Mouse (Mus musculus) lung, embryonic 14.5 days (tissue): Measurements from ENCODE around the gene Xpot. TPM values are rescaled to one million over a fixed set of nuclear protein-coding genes. Genes with fewer than 3 reads are reported as not detected.

Source experiments
- ATAC-seq: fragments of 200-750 bp; cut with Nextera tagmentation; 2 replicates; pipeline ENCODE4 v1.8.0; 2017; ENCODE audit warnings: mild to moderate bottlenecking, moderate TSS enrichment, moderate library complexity; ENCODE audit not compliant: insufficient read depth
- DNase-seq: peaks from one replicate; pipeline ENCODE4 v3.0.0-alpha.2; 2015
- H3K27ac ChIP-seq: fragments of 300-500 bp; sonication (generic); 2 replicates; pipeline ENCODE4 v1.5.1; 2014; ENCODE audit warnings: low read depth, mild to moderate bottlenecking, moderate library complexity
- H3K27me3 ChIP-seq: fragments of 300-500 bp; sonication (generic); 2 replicates; pipeline ENCODE4 v1.6.1; 2014; ENCODE audit warnings: low read length, control low read depth; ENCODE audit not compliant: insufficient read depth
- H3K36me3 ChIP-seq: fragments of 300-500 bp; sonication (generic); 2 replicates; pipeline ENCODE4 v1.6.1; 2014; ENCODE audit warnings: control low read depth; ENCODE audit not compliant: insufficient read depth
- H3K4me1 ChIP-seq: fragments of 300-500 bp; sonication (generic); 2 replicates; pipeline ENCODE4 v1.6.1; 2014; ENCODE audit warnings: antibody characterized with exemption, control low read depth; ENCODE audit not compliant: insufficient read depth
- H3K4me2 ChIP-seq: fragments of 300-500 bp; sonication (generic); 2 replicates; pipeline ENCODE4 v1.6.1; 2014; ENCODE audit warnings: mild to moderate bottlenecking
- H3K4me3 ChIP-seq: fragments of 300-500 bp; sonication (generic); 2 replicates; pipeline ENCODE4 v1.5.1; 2014; ENCODE audit warnings: low read depth, low read length
- H3K9ac ChIP-seq: fragments of 300-500 bp; sonication (generic); 2 replicates; pipeline ENCODE4 v1.6.1; 2014
- H3K9me3 ChIP-seq: fragments of 300-500 bp; sonication (generic); 2 replicates; pipeline ENCODE4 v1.6.1; 2016; ENCODE audit warnings: low read depth, low read length, control low read depth
- CTCF ChIP-seq: IDR thresholded peaks from 2 replicates; pipeline ENCODE4 v1.5.1; 2016; ENCODE audit warnings: antibody characterized with exemption, low read depth
- WGBS: fragments of 180-500 bp; shearing (Covaris S2); extraction: QIAGEN DNeasy Blood & Tissue Kit; methylation state at CpG from one replicate; pipeline ENCODE4 v1.1.7; 2014; 5-methylcytosine and 5-hydroxymethylcytosine counted together
- polyA plus RNA-seq: library from polyadenylated mRNA; unstranded; fragments of >200 nt; fragmentation: Nextera tagmentation; extraction: Ambion mirVana; gene quantifications from 2 replicates; pipeline ENCODE4 v1.2.1, GENCODE M21; 2014

The Xpot gene
- polyA plus RNA-seq, 1 experiment from 2014 or later: 67.5 TPM

GRCm38 (mm10) chr10:121576372-121576771, 49.8 kb downstream of the Xpot start:
- H3K36me3 ChIP-seq: peaks cover 52% of the 10 kb centered on the region
- no peak overlapping the region for H3K4me3 ChIP-seq
- DNase-seq (no peak), ATAC-seq (no peak)
- H3K9ac ChIP-seq: no peak overlapping the region
- H3K4me1 ChIP-seq: no peaks in the 10 kb centered on the region
- H3K27me3 ChIP-seq: no peaks in the 10 kb centered on the region
- TF ChIP-seq CTCF: no peak
- 79% methylated on average over 9 of the region's 9 CpGs for WGBS
- H3K4me2 ChIP-seq: no peak overlapping the region
- no peak overlapping the region for H3K27ac ChIP-seq
- H3K9me3 ChIP-seq: no peaks in the 10 kb centered on the region

DNA sequence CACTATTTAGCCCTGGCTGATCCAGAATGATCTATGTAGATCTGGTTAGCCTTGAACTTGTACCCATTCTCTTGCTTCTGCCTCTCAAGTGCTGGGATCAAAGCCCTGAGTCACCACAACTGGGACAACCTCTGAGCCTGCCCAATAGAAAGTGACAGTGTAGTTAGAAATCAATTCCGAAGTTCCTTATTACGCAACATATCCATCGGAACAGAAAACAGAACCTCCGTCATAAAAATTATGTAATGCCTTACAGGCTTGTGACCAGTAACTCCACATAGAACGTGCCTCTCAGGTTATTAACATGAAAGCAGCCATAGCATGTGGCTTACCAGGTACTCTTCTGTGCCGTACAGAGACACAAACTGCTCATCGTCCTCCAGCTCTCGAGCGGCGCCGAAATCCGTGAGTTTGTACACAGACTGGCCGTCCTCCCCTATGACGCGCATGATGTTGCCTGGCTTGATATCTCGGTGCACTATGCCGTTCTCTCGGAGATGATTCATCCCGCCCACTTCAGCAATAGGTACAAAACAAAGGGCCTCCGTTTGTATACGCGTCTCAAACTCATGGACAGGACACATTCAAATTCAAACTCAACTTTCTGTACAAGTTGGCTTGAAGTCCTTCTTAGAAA, 54.5 kb downstream of the Xpot start:
- ATAC-seq: no peak
- Histone ChIP-seq H3K9ac (no peak overlapping the region), H3K4me1 (no peaks in the 10 kb centered on the region), H3K9me3 (no peaks in the 10 kb centered on the region), H3K27me3 (no peaks in the 10 kb centered on the region), H3K4me2 (no peak overlapping the region), H3K36me3 (peaks cover 69% of the 10 kb centered on the region), H3K27ac (no peak overlapping the region), H3K4me3 (no peak overlapping the region)
- TF ChIP-seq CTCF: no peak
- WGBS: 94% methylated on average over 22 of the region's 22 CpGs
- DNase-seq: no peak

GRCm38 (mm10) chr10:121571031-121571430, 55.1 kb downstream of the Xpot start:
- Histone ChIP-seq H3K27ac (no peak overlapping the region), H3K36me3 (peaks cover 64% of the 10 kb centered on the region), H3K4me2 (no peak overlapping the region), H3K9me3 (no peaks in the 10 kb centered on the region), H3K27me3 (no peaks in the 10 kb centered on the region), H3K4me3 (no peak overlapping the region), H3K9ac (no peak overlapping the region), H3K4me1 (no peaks in the 10 kb centered on the region)
- ATAC-seq: no peak
- no peak for DNase-seq
- 95% methylated on average over 3 of the region's 3 CpGs for WGBS
- no peak for TF ChIP-seq CTCF

DNA sequence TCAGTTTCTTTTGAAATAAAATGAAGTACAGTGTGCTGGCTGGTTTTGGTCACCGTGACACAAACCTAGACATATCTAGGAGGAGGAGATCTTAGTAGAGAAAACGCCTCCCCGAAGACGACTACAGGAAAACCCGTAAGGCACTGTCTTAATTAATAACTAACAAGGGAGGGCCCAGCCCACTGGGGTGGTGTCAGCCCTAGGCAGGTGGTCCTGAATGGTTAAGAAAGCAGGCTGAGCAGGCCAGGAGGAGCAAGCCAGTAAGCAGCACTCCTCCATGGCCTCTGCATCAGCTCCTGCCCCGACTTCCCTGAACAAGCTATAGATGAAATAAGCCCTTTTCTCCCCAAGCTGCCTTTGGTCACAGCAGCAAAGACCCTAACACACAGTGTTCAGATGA, 56.3 kb downstream of the Xpot start:
- DNase-seq (no peak), ATAC-seq (no peak)
- Histone ChIP-seq H3K4me2 (no peak overlapping the region), H3K9ac (no peak overlapping the region), H3K4me3 (no peak overlapping the region), H3K9me3 (no peaks in the 10 kb centered on the region), H3K4me1 (no peaks in the 10 kb centered on the region), H3K27ac (no peak overlapping the region), H3K36me3 (peaks cover 65% of the 10 kb centered on the region), H3K27me3 (no peaks in the 10 kb centered on the region)
- TF ChIP-seq CTCF: no peak
- 64% methylated on average over 6 of the region's 6 CpGs for WGBS

GRCm38 (mm10) chr10:121569001-121569589, 57.0 kb downstream of the Xpot start:
- H3K4me3 ChIP-seq: no peak overlapping the region
- 0 out of 2 replicates have a peak overlapping the region, but pooled peaks have one; percentile 18 for H3K4me2 ChIP-seq
- no peak overlapping the region for H3K27ac ChIP-seq
- 20% methylated on average over 23 of the region's 23 CpGs for WGBS
- H3K9ac ChIP-seq: no peak overlapping the region
- no peaks in the 10 kb centered on the region for H3K9me3 ChIP-seq
- H3K27me3 ChIP-seq: no peaks in the 10 kb centered on the region
- H3K36me3 ChIP-seq: peaks cover 65% of the 10 kb centered on the region
- no peaks in the 10 kb centered on the region for H3K4me1 ChIP-seq
- ATAC-seq (peak; percentile 87), DNase-seq (no peak)
- TF ChIP-seq CTCF: no peak

DNA sequence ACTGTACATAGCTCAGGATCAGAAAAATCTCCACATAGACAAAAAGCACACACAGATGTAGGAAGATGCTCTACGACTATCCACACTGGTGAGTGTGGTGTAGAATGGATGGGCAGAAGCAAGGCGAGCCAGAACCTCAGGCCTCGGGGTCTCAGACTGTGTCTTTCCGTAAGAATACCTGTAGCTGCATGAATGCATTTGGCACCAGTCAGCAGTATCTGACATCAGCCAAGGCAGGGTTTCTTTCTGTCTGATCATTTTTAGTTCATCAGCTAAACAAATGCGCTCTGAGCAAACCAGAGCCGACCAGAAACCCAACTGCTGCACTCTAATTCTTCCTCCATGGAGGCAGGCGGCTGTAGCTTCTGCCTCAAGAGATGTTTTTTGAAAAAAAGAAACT, 57.6 kb downstream of the Xpot start:
- H3K27me3 ChIP-seq: no peaks in the 10 kb centered on the region
- ATAC-seq: no peak
- peaks cover 68% of the 10 kb centered on the region for H3K36me3 ChIP-seq
- H3K9ac ChIP-seq: no peak overlapping the region
- H3K4me3 ChIP-seq: no peak overlapping the region
- WGBS: 69% methylated on average over 7 of the region's 7 CpGs
- no peaks in the 10 kb centered on the region for H3K4me1 ChIP-seq
- no peaks in the 10 kb centered on the region for H3K9me3 ChIP-seq
- DNase-seq: no peak
- H3K4me2 ChIP-seq: no peak overlapping the region
- TF ChIP-seq CTCF: no peak
- no peak overlapping the region for H3K27ac ChIP-seq

- DNase-seq: no peak
- ATAC-seq: no peak
- no peak for TF ChIP-seq CTCF
- Histone ChIP-seq H3K27me3 (no peaks in the 10 kb centered on the region), H3K36me3 (peaks cover 72% of the 10 kb centered on the region), H3K27ac (no peak overlapping the region), H3K9ac (no peak overlapping the region), H3K4me2 (no peak overlapping the region), H3K4me3 (no peak overlapping the region), H3K9me3 (no peaks in the 10 kb centered on the region), H3K4me1 (no peaks in the 10 kb centered on the region)
- whole genome bisulfite sequencing: 95% methylated on average over 10 of the region's 10 CpGs
Observed at GRCm38 (mm10) chr10:121568026-121568425, 58.1 kb downstream of the Xpot start.
